ENCODE assay signal across 38 mouse cellular contexts in genomic region chr1:31222564-31222963, GRCm38 (mm10). TPM values are rescaled to one million over a fixed set of nuclear protein-coding genes. Genes with fewer than 3 reads are reported as not detected.
A peak's percentile ranks its signal among the peaks of the same experiment; 100 is the strongest.
DNase-seq lines count a peak whose midpoint lies in the region; ATAC-seq and TF ChIP-seq lines count a peak whose summit lies in the region.
"Had no signal": no experiment of that assay in that cellular context is flagged by ENCODE, and none has a peak within 500 bp of the region (broad histone marks: within the 10 kb centered on the region; RNA-seq: fewer than 3 reads in every experiment).

Gene 4931428L18Rik, minus strand, starts transcription at chr1:31222684.
Gene Pih1d3, plus strand, starts transcription at chr1:31222838.

- TF ChIP-seq EP300 in MEL (IDR thresholded peaks at IDR 0.05; ENCODE audit: low read depth in 1 of 2, low read length in 2 of 2) = no peak

- no peaks in the 10 kb centered on the region for H3K36me3 ChIP-seq in testis, adult 2 months (ENCODE audit: control insufficient read depth, insufficient read depth, low read length)
- H3K36me3 ChIP-seq in MEL (ENCODE audit: control insufficient read depth in 1 of 2, insufficient read depth in 2 of 2, low read length in 2 of 2) = no peaks in the 10 kb centered on the region
- H3K36me3 ChIP-seq: hindbrain, embryonic 12.5 days; intestine, embryonic 15.5 days; limb, embryonic 10.5 days; limb, embryonic 15.5 days; liver, embryonic 13.5 days; midbrain, embryonic 10.5 days; midbrain, embryonic 15.5 days had no signal

- ATAC-seq in hematopoietic stem cell, adult 5-6 weeks (replicated peaks in 1 of 2; ENCODE audit: insufficient read depth in 1 of 2, low FRiP score in 2 of 2, low TSS enrichment in 1 of 2, low read depth in 1 of 2, poor library complexity in 2 of 2, severe bottlenecking in 2 of 2) = peak; percentile 37 to 72; a peak in 3 of 4 replicates
- ATAC-seq: forebrain, embryonic 16.5 days; hindbrain, postnatal 0 days; intestine, embryonic 15.5 days; midbrain, embryonic 15.5 days had no signal

- TF ChIP-seq RAD21 in MEL (IDR thresholded peaks at IDR 0.05; ENCODE audit: low read depth, low read length) = no peak

- TF ChIP-seq CTCF in testis, adult 2 months (IDR thresholded peaks at IDR 0.05; ENCODE audit: control insufficient read depth, insufficient read depth, insufficient replicate concordance, low read depth, low read length) = no peak
- no peak for TF ChIP-seq CTCF in MEL (IDR thresholded peaks at IDR 0.05 in 2 of 3, conservative IDR thresholded peaks at IDR 0.05 in 1 of 3; ENCODE audit: control insufficient read depth in 1 of 3, insufficient read depth in 1 of 3, low read depth in 2 of 3, low read length in 3 of 3, poor library complexity in 1 of 3, severe bottlenecking in 1 of 3)

- H3K79me2 ChIP-seq in MEL (ENCODE audit: control insufficient read depth, insufficient read depth, low read length, poor library complexity) = no peaks in the 10 kb centered on the region

- no peaks in the 10 kb centered on the region for H3K9me3 ChIP-seq in MEL (replicated peaks; ENCODE audit: insufficient read depth, low read length)
- H3K9me3 ChIP-seq: hindbrain, embryonic 12.5 days; intestine, embryonic 15.5 days; limb, embryonic 10.5 days; limb, embryonic 15.5 days; liver, embryonic 13.5 days; midbrain, embryonic 10.5 days; midbrain, embryonic 15.5 days had no signal

- peak within 1 kb of the TSS; percentile 97 for H3K27ac ChIP-seq in testis, adult 2 months (ENCODE audit: control insufficient read depth, insufficient read depth, low read depth, low read length)
- H3K27ac ChIP-seq in MEL (ENCODE audit: control insufficient read depth, low read depth, low read length) = no peak within 1 kb of the TSS
- H3K27ac ChIP-seq: hindbrain, embryonic 12.5 days; hindbrain, postnatal 0 days; intestine, embryonic 15.5 days; kidney, postnatal 0 days; limb, embryonic 10.5 days; limb, embryonic 15.5 days; liver, embryonic 13.5 days; midbrain, embryonic 10.5 days; midbrain, embryonic 15.5 days had no signal

- H3K9ac ChIP-seq in MEL (ENCODE audit: control insufficient read depth, low read depth, low read length, poor library complexity, severe bottlenecking) = no peak within 1 kb of the TSS
- H3K9ac ChIP-seq: hindbrain, embryonic 12.5 days; intestine, embryonic 15.5 days; limb, embryonic 15.5 days; liver, embryonic 13.5 days; midbrain, embryonic 15.5 days had no signal

- peaks cover 3% of the 10 kb centered on the region; the same call in 1 of the 2 replicates for H3K4me1 ChIP-seq in testis, adult 2 months (ENCODE audit: control insufficient read depth, insufficient read depth, low read length)
- H3K4me1 ChIP-seq in MEL (ENCODE audit: control insufficient read depth in 1 of 2, insufficient read depth in 2 of 2, low read length in 2 of 2) = no peaks in the 10 kb centered on the region
- H3K4me1 ChIP-seq: hindbrain, embryonic 12.5 days; intestine, embryonic 15.5 days; limb, embryonic 10.5 days; limb, embryonic 15.5 days; liver, embryonic 13.5 days; midbrain, embryonic 10.5 days; midbrain, embryonic 15.5 days had no signal

- TF ChIP-seq POLR2A in testis, adult 2 months (IDR thresholded peaks at IDR 0.05; ENCODE audit: control insufficient read depth, low read depth, low read length) = peak; percentile 41; the same call in 1 of the 2 replicates
- TF ChIP-seq POLR2A in MEL (IDR thresholded peaks at IDR 0.05; ENCODE audit: control insufficient read depth in 1 of 2, insufficient read depth in 1 of 2, low read depth in 1 of 2, low read length in 2 of 2, poor library complexity in 1 of 2) = no peak

- no peak for DNase-seq in testis, postnatal 10 days (ENCODE audit: low spot score)
- DNase-seq in A20 (ENCODE audit: low read depth, low spot score) (peak; percentile 52), MEL (ENCODE audit: low read depth, low spot score) (peak; percentile 1)
- DNase-seq in kidney, adult 18-20 months = no peak
- no peak for DNase-seq in lung, postnatal 36 days
- DNase-seq in left cerebral cortex, postnatal 10 days (ENCODE audit: extremely low spot score in 1 of 2, low spot score in 2 of 2) = no peak
- DNase-seq: adrenal gland, postnatal 25 days; cerebellum, adult 11-12 months; cerebellum, adult 9-11 months; gastrocnemius, postnatal 10 days; heart, postnatal 14 days; kidney, adult 8-10 months; layer of hippocampus, postnatal 36 days; liver, embryonic 13.5 days; lung, adult 18-20 months; lung, postnatal 10 days; spleen, adult 18-20 months had no signal

- H3K27me3 ChIP-seq in testis, adult 2 months (ENCODE audit: control insufficient read depth, insufficient read depth, low read length) = no peaks in the 10 kb centered on the region
- no peaks in the 10 kb centered on the region for H3K27me3 ChIP-seq in MEL (ENCODE audit: control insufficient read depth in 1 of 2, insufficient read depth in 2 of 2, low read length in 2 of 2)
- H3K27me3 ChIP-seq: hindbrain, embryonic 12.5 days; intestine, embryonic 15.5 days; limb, embryonic 15.5 days; liver, embryonic 13.5 days; midbrain, embryonic 15.5 days had no signal

- intact Hi-C loops in left cerebral cortex, postnatal 10 days (cut with DNase I) = no loop called here

- H3K4me3 ChIP-seq in testis, adult 2 months (ENCODE audit: control insufficient read depth, low read depth, low read length) = peak within 1 kb of the TSS; percentile 95
- no peak within 1 kb of the TSS for H3K4me3 ChIP-seq in MEL (ENCODE audit: control insufficient read depth in 1 of 2, insufficient read depth in 1 of 2, low read depth in 2 of 2, low read length in 2 of 2)
- H3K4me3 ChIP-seq: erythroblast, embryonic 14.5 days; hindbrain, embryonic 12.5 days; intestine, embryonic 15.5 days; limb, embryonic 10.5 days; limb, embryonic 15.5 days; liver, embryonic 13.5 days; midbrain, embryonic 10.5 days; midbrain, embryonic 15.5 days had no signal

TF ChIP-seq in MEL, 35 proteins besides CTCF, POLR2A, EP300 and RAD21:
- no peak for TF ChIP-seq USF2 (IDR thresholded peaks at IDR 0.05; ENCODE audit: borderline replicate concordance in 1 of 2, insufficient read depth in 1 of 2, low read depth in 1 of 2, low read length in 2 of 2)
- TF ChIP-seq MEF2A (IDR thresholded peaks at IDR 0.05; ENCODE audit: extremely low read depth, insufficient replicate concordance, low read depth, low read length, poor library complexity, severe bottlenecking) = no peak
- TF ChIP-seq ZKSCAN1 (IDR thresholded peaks at IDR 0.05; ENCODE audit: low read depth, low read length) = no peak
- TF ChIP-seq ETS1 (IDR thresholded peaks at IDR 0.05; ENCODE audit: low read depth, low read length) = no peak
- no peak for TF ChIP-seq MAX (IDR thresholded peaks at IDR 0.05; ENCODE audit: low read length)
- no peak for TF ChIP-seq MAZ (IDR thresholded peaks at IDR 0.05; ENCODE audit: low read depth, low read length)
- TF ChIP-seq TBP (IDR thresholded peaks at IDR 0.05; ENCODE audit: low read depth, low read length) = no peak
- TF ChIP-seq NRF1 (IDR thresholded peaks at IDR 0.05; ENCODE audit: insufficient read depth, low read depth, low read length, poor library complexity, severe bottlenecking) = no peak
- no peak for TF ChIP-seq GABPA (IDR thresholded peaks at IDR 0.05; ENCODE audit: low read depth, low read length)
- TF ChIP-seq KAT2A (conservative IDR thresholded peaks at IDR 0.05; ENCODE audit: low read depth, low read length) = no peak
- no peak for TF ChIP-seq UBTF (IDR thresholded peaks at IDR 0.05; ENCODE audit: borderline replicate concordance, insufficient read depth, low read depth, low read length)
- no peak for TF ChIP-seq MAFK (IDR thresholded peaks at IDR 0.05; ENCODE audit: borderline replicate concordance, low read depth, low read length)
- TF ChIP-seq TCF12 (IDR thresholded peaks at IDR 0.05; ENCODE audit: low read depth, low read length) = no peak
- TF ChIP-seq E2F4 (IDR thresholded peaks at IDR 0.05; ENCODE audit: borderline replicate concordance, low read depth, low read length) = no peak
- TF ChIP-seq JUND (IDR thresholded peaks at IDR 0.05; ENCODE audit: low read depth, low read length) = no peak
TF ChIP-seq in MEL: peak in this region for 0.

RNA-seq across cellular contexts. Expression of gene 4931428L18Rik, which starts in this region (rescaled TPM):
- 122 and 124 TPM in 2 replicates for polyA plus RNA-seq in testis, adult 2 months (2012; rRNA removed)
- total RNA-seq in MEL (2012; rRNA removed) = not detected in 2 replicates
- polyA plus RNA-seq in MEL (2012; ENCODE audit: insufficient read depth in 1 of 2, insufficient read length in 2 of 2, low read depth in 1 of 2, low replicate concordance in 2 of 2, missing spikeins in 1 of 2) = not detected
- total RNA-seq in hematopoietic stem cell, adult 5-6 weeks (2017) = 3.4 and 3.7 TPM in 2 replicates
- total RNA-seq in left cerebral cortex, postnatal 10 days (2021) = not detected
- total RNA-seq: adrenal gland, postnatal 25 days; gastrocnemius, postnatal 10 days; heart, postnatal 14 days; hindbrain, postnatal 0 days; layer of hippocampus, postnatal 36 days; neutrophil, adult 5-6 weeks had no signal
- polyA plus RNA-seq: cortical plate, adult 2 months; embryonic facial prominence, embryonic 14.5 days; erythroblast, embryonic 14.5 days; forebrain, embryonic 11.5 days; forebrain, embryonic 16.5 days; heart, embryonic 14.5 days; hindbrain, embryonic 12.5 days; hindbrain, postnatal 0 days; intestine, embryonic 15.5 days; kidney, postnatal 0 days; large intestine, adult 2 months; limb, embryonic 10.5 days; limb, embryonic 15.5 days; liver, embryonic 13.5 days; midbrain, embryonic 10.5 days; midbrain, embryonic 15.5 days; neural tube, embryonic 11.5 days had no signal

RNA-seq across cellular contexts. Expression of gene Pih1d3, which starts in this region (rescaled TPM):
- 3.7 and 5.2 TPM in 2 replicates for polyA plus RNA-seq in testis, adult 2 months (2012; rRNA removed)
- not detected in 2 replicates for total RNA-seq in MEL (2012; rRNA removed)
- not detected for polyA plus RNA-seq in MEL (2012; ENCODE audit: insufficient read depth in 1 of 2, insufficient read length in 2 of 2, low read depth in 1 of 2, low replicate concordance in 2 of 2, missing spikeins in 1 of 2)
- not detected in 2 replicates for total RNA-seq in hematopoietic stem cell, adult 5-6 weeks (2017)
- not detected for total RNA-seq in left cerebral cortex, postnatal 10 days (2021)
- total RNA-seq: adrenal gland, postnatal 25 days; gastrocnemius, postnatal 10 days; heart, postnatal 14 days; hindbrain, postnatal 0 days; layer of hippocampus, postnatal 36 days; neutrophil, adult 5-6 weeks had no signal
- polyA plus RNA-seq: C2C12; cortical plate, adult 2 months; embryonic facial prominence, embryonic 14.5 days; erythroblast, embryonic 14.5 days; forebrain, embryonic 11.5 days; forebrain, embryonic 16.5 days; gonadal fat pad, adult 2 months; heart, embryonic 14.5 days; hindbrain, embryonic 12.5 days; hindbrain, postnatal 0 days; intestine, embryonic 15.5 days; kidney, postnatal 0 days; large intestine, adult 2 months; limb, embryonic 10.5 days; limb, embryonic 15.5 days; liver, embryonic 13.5 days; midbrain, embryonic 10.5 days; midbrain, embryonic 15.5 days; neural tube, embryonic 11.5 days had no signal

Comparison
In these comparisons a context has a peak if more than half of its experiments do, and no peak if none do; other contexts are left out.
1. RNA of gene 4931428L18Rik (polyA plus RNA-seq): 122 to 124 TPM in testis, adult 2 months; not detected in MEL; every median in the first group is over 100 times any median in the second.
2. Peak in DNase-seq in MEL; RNA of the genes that start here not detected or under 1 TPM.